Mouse (Mus musculus): ENCODE data around the gene Gemin5.

DNA sequence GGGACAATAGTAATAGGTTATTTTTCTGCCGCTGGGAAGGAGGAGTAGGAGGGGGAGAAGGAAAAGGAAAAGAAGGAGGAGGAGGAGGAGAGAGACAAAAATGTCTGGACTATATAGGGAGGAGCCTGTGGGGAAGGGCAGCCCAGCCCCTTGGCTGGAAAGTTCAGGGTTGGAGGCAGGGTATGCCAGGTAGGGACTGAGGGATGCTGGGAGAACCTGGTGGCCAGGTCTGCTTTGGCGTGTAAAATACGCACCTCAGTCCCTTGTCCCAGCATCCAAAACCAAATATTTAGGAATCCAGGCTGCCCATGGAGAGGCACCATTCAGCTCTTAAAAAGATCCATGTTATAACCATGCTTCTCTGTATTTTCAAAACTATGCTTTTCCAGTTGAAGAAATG, 66.2 kb downstream of the Gemin5 start:
- no peak for TF ChIP-seq MAFK (IDR thresholded peaks at IDR 0.05; ENCODE audit: insufficient read depth, low read depth, low read length)
- TF ChIP-seq ZC3H11A (IDR thresholded peaks at IDR 0.05; ENCODE audit: borderline replicate concordance, low read depth, low read length): no peak
